Mouse (Mus musculus) frontal cortex, postnatal 10 days (tissue): Measurements from ENCODE around the gene Myh6.
A peak's percentile ranks its signal among the peaks of the same experiment; 100 is the strongest.
"Not testable (repeated sequence)": the region's sequence is repeated elsewhere in the genome, so short reads cannot be mapped to it uniquely, and the experiment has no call there.

Source experiments
- DNase-seq, 2 experiments: peaks; one replicate each; pipeline ENCODE4 v3.0.0; 2022; ENCODE audit warnings: low spot score in 2 of 2, mixed read lengths in 1 of 2

Myh6 gene

DNA sequence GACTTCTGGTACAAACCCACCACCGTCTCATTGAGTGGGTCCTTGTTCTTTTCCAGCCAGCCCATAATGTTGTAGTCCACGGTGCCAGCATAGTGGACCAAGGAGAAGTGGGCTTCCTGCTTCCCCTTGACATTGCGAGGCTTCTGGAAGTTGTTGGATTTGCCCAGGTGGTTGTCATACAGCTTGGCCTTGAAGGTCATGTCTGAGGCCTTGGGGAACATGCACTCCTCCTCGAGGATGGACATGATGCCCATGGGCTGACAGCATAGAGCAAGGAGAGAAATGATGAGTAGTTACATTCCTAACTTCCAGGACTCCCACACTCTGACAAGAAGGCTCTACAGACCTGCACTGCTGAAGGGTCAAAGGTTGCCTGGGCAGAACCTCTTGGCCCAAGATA lies 8.2 kb downstream of the Myh6 start:
- DNase-seq = no peak

DNA sequence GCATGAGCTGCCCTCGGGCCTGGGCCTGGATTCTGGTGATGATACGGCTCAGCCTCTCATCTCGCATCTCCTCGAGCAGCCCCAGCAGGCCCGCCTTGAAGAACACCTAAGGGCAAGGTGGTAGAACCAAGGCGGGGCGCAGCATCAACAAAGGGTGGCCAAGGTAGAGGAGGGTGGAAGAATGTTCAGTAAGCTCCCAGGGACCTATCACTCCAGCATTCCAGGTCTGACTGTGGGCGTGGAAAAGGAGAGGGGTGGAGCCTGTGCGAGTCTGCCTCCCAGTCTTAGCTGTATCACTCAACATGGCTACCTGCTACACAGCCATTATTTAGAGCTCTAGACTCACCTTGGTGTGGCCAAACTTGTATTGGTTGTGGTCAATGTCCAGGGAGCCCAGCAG lies 10.2 kb downstream of the Myh6 start:
- no peak for DNase-seq

DNA sequence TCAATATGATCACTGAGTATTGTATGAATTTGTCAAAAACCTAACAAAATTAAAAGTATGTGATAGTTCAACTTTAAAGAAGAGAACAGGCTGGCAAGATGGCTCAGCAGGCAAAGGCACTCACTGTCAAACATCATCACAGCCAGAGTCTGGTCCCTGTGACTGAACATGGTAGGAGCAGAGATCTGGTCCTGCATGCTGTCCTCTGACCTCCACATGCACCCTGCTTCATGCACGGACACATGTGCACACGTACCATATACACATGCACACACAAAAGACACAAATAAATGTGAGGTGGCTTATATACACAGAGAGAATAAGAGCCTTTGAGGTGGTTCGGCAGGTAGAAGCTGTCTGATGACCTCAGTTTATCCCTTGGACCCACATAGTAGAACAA lies 11.2 kb downstream of the Myh6 start:
- DNase-seq = no peak

DNA sequence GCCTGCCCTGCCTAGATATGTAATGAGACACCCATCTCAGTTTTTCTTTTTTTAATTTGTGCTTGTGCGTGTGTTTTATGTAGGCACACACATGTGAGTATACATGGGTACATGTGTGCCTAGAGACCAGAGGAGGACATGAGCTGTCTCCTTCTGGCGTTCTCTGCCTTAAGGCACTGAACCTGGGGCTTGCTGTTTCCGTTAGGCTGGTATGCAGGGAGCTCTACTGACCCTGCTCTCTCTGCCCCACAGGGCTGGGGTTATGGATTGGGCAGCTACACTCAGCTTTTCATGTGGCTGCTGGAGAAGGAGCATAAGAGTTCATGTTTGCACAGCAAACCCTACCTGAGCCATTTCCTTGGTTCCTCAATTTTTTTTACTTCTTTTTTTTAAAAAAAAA lies 12.3 kb downstream of the Myh6 start:
- DNase-seq = no peak

DNA sequence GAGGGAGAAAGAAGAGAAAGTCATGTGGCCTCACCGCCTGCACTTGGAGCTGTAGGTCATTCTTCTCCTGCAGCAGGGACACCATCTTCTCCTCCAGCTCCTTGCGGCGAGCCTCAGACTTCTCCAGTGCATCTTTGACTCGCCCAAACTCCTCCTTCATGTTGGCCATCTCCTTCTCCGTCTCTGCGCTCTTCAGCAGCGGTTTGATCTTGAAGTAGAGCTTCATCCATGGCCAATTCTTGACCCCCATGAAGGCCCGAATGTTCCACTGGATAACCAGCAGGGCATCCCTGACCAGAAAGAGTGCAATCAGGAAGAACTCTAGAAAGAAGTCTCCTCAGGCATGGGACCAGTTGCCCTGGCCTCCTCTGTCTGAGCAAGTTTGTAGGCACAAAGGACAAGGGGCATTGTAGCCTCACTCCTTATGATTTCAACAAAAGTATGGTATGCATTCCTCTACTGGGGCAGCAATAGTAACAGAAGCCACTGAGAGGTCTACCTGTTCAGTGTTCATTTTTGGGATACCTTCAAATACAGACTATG lies 13.0 kb downstream of the Myh6 start:
- DNase-seq = no peak

DNA sequence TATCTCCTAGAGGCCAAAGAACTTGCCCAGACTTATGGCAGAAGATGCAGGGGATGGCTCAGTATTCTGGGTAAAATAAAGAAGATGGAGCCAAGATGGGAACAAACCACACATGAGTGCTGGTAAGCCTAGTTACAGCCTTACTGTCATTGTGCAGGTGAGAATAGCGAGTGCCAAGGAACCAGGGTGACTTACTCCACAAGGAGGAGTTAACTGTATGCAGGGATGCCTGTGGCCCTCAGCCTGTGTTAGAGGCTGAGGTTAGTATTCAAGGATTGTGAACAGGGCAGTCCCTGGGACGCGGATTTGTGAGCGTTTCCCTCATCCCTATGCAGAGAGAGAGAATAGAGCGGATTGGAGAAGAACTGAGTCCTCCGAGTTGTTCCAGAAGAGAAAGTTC lies 15.1 kb downstream of the Myh6 start:
- DNase-seq = no peak

DNA sequence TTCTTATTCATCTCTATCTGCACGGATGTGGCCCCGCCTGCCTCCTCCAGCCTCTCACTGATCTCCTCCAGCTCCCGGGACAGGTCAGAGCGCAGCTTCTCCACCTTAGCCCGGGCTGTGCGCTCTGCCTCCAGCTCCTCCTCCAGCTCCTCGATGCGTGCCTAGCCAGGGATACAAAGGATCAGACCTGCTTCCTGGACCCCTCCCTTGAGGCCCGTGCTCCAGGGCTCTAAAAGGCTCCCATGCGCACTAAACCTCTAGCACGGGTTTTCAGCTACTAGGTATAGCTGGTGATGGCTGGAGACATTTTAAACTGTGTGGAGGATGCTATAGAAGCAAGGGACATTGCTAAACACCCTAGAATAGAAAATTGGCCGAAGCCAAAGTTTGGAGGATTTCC lies 16.2 kb downstream of the Myh6 start:
- no peak for DNase-seq

DNA sequence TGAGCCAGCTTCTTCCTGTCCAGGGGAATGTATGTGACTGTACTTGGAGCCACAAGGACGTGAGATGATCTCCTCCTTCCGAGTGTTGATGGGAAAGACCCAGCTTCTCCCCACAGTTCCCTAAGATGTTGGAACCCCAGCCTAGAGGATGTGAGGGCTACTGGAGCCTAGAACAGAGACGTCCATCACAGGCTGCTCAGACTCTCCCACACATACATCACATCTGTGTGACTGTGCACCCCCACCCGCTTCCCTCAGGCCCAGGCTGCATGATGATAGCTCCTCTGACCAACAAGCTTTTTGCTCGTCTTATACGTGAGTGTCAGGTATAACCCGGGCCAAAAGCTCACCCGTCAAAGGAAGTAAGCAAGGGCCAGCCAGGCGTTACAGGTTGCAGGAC lies 17.9 kb downstream of the Myh6 start:
- DNase-seq = no peak

DNA sequence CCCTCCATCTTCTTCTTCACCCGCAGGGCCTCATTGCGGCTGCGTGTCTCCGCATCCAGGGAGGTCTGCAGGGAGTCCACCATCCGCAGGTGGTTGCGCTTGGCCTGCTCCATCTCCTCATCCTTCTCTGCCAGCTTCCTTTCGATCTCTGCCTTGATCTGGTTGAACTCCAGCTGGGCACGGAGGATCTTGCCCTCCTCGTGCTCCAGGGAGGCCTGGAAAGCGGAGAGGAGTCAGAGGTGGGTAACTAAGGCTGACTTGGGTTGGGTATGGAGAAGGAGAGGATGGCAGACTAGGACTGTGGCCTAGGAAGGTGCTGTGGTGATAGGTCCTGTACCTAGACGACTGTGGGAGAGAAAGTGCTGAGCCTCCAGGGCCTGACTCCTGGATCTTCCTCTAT lies 19.7 kb downstream of the Myh6 start:
- not testable (repeated sequence) for DNase-seq

DNA sequence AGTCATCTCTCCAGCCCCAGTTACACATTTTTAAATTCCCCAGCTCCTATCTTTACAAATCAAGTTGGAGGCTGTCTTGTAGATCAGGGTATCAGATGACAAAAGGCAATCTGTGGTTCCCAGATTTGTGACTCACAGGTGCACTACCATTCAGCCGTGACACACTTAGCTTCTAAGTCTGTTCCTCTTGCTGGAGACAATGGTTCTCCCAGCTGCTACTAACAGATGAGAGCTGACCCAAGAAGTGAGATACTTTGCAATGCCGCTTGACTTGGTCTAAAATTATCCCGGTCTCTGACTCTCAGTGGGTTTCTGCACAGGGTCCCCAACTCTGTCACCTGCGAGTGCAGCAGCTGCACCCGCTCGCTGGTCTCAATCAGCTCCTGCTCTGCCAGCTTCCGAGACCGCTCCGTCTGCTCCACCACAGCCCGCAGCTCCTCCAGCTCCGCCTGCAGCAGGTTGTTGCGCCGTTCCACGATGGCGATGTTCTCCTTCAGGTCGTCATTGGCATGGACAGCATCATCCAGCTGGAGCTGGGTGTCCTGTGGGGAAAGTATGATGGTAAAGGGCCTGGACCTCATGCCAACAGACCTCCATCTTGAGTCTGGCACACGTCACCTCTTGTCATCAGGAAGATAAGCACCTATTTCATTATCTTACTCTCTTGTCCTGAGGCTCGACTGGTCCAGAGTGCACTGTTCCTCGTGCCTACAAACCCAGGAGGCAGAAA lies 20.6 kb downstream of the Myh6 start:
- DNase-seq = no peak

DNA sequence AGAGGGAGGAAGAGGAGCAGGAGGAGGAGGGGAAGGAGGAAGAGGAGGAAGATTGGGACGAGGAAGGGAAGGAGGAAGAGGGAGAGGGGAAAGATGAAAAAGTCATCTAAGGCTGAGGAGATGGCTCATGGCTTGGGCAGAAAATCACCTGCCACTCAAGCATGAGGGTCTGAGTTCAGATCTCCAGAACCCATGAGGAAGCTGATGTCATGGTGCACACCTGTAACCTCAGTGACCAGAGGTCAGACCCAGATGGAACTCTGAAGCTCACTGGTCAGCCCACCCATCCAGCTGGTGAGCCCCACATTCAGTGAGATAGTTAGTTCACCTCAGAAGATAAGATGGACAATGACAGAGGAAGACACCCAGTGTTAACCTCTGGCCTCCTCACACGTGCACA lies 21.8 kb downstream of the Myh6 start:
- DNase-seq = no peak

DNA sequence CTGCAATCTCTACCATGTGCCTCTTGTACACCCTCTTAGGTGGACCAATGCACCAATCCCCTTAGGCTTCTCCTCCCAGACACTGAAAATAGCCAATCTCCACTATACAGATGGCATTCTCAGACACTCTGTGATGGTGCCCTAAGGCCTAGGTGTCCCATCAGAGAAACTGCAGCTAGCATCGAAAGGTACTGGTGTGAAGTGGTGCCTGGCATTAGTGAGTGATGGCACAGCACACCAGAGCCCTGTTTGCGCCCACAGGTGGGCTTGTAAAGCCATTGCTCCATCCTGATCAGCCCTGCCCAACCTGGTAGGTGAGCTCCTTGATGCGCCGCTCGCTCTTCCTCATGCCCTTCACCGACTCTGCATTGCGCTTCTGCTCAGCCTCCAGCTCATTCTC lies 22.8 kb downstream of the Myh6 start:
- DNase-seq = no peak

DNA sequence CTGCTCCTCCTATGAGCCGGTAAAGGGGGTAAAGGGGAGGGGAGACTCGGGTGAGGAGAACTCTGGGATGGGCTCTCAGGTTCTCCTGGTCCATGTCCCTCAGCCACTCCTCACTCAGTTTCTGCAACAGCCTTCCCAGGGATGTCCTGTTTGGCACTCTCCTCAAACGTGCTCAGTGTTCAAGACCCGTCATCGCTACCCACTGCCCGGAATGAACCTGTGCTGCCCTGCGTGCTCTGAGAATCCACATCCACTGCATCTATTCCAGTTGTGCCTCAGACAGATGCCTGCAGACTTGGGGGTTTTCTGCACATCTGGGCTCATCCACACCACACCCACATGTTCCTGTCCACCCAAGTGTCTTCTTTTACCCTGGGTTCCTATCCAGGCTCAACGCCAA lies 24.2 kb downstream of the Myh6 start:
- DNase-seq = no peak

DNA sequence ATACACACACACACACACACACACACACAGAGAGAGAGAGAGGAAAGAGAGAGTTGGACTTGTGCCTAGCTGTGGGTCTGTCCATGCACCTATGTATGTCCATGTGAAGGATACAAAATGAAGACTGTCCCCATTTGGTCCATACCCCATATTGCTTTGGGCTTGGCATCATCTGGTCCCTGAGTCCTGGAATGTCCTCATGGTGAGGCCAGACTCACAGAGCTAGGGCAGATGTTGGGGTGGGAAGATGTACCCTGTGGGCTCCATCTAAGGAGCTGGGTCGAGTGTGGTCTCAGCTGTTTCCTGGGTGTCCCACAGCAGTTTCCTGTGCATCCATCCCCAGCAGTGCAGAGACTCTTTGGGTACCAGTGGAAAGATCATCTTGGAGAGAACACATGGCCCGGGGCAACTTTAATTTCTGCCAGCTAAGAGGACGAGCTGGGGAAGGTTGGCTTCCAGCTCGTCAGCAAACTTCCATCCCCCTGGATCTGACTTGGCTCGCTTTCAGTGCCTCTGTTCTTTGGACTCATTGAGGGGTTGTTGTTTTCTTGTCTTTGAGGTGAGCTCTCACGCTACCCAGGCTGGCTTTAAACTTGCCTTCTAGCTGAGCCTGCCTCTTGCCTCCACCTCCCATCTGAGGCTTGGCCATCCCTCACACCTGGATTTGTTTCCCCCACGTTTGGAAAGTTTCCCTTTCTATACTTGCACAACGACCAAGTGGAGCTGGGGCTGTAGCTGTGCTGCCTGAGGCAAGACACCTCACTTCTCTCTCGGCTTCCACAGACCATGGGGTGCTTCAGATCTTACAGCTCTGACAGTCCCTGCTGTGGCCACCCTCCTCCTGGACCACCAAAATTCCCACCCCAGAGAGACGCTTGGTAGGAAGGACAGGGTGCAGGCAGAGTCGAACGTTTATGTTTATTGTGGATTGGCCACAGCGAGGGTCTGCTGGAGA lies 25.4 kb downstream of the Myh6 start:
- DNase-seq = no peak

DNA sequence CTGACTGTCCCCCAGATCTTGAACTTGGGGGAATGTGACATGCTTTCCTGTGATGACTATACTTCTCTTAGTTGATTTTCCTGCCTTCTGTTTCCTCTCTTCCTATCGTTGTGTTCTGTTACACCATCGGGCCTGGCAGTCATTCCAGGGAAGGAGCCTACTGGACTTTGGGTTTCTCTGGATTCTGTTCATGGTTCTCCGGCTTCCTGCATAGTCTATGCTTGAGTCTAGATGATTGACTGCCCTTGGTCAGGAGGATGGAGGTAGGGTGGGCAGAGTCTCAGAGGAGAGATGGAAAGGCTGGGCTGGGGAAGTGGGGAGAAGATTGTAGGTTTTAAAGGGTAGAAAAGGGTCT lies 26.6 kb downstream of the Myh6 start:
- DNase-seq = no peak

DNA sequence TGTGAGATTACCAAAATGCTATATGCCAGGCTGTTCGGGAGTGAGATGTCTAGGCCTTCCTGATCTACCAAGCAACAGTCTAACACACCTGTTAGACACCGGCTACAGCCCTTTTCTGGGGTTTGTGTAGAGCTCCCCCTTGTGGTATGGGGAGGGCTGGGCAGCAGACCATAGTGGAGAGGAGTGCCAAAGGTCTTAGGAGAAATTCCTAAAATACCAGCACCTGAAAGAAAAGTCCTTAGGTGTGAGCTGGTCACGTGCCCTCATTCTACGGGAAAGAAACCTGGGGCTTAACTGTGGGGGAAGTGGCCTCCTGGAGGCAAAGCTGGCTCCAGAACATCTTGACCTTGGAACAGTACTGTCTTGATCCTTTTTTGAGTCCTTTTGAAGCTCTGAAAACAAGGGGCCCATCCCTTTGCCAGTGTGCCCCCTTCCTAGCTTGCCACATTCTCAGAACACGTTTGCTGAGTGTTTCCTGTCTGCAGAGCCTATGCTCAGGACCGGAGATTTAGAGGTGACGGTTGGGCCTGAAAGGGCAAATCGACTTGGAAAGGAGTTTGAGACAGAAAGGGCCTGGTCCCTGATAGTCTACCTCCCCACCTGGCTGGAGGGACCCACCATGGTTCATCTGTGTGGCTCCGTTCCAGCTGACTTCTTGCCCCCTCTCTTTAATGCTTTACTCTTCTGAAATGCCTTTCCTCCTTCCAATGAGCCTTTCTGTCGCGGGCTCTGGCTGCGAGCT lies 27.1 kb downstream of the Myh6 start:
- peak in 1 of 2 experiments; percentile 34 for DNase-seq

DNA sequence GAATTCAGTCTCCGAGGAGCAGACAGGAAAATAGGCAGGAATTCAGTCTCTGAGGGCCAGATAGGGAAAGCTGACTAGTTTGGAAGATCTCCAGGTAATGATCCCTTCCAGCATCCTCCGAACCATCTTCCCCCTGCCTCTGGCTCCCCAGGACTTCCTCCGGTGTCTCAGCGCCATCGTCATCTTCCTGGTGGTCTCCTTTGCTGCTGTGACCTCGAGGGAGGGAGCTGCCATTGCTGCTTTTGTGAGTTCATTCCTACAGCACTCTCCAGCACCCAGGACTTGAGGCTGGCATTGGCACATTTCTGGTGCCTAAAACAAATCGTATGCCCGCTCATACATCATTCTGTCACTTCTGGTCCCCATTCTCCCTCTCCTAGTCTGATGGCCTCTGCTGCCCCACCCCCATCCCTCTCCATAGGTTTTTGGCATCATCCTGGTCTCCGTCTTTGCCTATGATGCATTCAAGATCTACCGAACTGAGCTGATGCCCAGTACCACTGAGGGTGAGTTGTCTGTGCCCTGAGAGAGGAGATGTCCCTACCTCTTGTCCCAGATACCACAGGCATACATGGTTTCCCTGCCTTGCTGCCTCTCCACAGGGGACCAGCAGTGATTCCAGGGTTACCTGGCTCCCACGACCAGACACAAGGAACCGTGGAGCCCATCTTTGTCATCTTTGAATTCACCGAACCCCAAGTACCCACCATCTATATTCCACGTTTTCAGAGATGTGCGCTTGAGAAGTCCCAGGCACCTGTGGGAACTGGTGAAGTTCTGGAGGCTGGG lies 28.1 kb downstream of the Myh6 start:
- no peak for DNase-seq

DNA sequence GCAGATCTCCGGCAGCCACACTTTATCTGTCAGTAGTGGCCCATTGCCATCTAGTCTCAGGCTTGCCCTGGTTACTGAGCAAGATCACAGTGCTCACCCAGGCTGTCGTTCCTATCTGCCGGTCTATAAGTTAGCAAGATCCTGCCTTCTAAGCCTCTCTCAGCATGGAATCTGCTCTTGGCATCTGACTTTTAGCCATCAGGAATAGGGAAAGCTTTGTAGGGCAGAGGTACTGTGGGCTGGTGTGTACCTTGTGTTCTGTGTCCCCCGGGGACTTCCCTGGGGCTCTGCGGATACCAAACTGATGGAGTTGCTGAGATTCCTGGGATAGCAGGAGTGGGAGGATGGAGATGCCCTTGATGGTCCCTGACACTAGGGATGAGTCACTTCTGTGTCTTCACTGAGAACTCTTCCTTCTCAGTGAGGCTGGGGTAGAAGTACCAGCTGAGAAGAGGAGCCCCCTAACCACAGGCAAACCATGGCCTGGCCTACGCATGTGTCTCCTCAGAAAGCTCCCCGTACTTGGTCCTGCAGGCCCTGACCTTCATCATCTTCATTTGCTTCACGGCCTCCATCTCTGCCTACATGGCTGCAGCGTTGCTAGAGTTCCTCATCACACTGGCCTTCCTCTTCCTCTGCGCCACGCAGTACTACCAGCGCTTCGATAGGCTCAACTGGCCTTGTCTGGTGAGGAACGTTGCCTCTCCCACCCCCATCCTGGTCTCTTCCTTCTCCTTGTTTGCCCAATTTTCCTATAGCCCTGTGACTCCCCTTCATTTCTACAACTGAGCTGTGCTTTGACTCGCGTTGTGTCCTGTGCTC lies 29.2 kb downstream of the Myh6 start:
- DNase-seq = no peak

DNA sequence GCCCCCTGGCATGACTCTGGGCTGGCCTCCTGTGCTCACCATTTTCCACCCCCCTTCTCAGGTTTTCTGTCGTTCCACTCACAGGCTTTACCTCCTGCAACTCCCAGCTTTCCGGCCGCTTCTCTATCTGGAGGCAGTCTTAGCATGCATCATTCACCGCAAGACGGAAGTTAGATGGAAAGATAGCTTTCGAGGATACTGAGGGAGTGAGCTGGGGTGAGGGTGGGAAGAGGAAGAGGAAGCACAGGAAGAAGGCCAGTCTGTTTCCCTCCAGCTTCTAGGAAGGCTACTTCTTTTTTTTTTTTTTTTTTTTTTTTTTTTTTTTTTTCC lies 29.9 kb downstream of the Myh6 start:
- no peak for DNase-seq

DNA sequence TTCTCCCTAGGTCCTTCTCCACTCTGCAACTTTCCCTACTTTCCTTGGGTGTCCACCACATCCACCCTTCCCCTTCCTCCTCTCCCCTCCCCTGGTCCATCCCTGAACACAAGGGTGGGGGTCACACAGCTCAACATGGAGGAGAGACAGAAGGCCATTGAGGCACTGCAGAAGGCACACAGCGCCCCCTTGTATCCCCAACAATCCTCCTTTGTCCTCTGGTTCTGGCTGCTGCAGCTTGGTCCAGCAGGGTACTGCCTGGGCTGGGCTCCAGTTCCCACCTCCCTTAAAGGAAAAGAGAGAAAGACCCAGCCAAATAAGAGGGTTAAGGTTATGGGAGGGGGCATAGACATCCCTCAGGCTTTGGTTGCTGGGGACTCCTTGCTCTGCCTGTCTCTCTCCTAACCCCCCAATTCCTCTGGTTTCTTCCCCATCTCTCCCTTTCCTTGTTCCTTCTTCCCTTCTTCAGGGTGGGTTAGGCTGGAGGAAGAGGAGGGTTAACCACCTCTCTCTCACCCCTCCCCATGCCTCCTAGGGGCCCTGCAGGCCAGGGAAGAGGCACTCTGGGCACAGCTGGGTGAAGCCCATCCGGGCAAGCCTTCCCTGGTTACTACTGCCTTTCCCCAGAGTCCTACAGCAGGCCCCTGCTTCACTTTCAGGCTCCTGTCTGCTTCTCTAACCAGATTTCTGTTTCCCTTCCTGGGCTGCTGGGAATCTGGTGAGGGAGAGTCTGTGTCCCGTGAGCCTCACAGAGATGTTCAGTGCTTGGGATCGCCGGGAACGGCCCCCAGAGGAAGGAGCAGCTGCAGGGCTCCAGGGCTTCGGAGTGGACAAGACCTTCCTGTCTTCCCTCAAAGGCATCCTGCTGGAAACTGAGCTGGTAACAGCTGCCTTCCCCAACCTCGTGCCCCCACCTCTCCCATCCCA lies 30.6 kb downstream of the Myh6 start, which contains the start of gene Cmtm5:
Gene Cmtm5, plus strand, starts transcription at position 358 of the 927 bp plus-strand sequence.
- DNase-seq = peak; percentile 71 to 79
